Mouse (Mus musculus) limb, embryonic 14.5 days (tissue): ENCODE results near the gene Npr3. TPM values are rescaled to one million over a fixed set of nuclear protein-coding genes. Genes with fewer than 3 reads are reported as not detected.

Experiments
- ATAC-seq: fragments of 200-750 bp; cut with Nextera tagmentation; 2 replicates; pipeline ENCODE4 v1.8.0; 2017; ENCODE audit warnings: low read depth, moderate number of reproducible peaks, moderate TSS enrichment; ENCODE audit not compliant: low FRiP score
- DNase-seq: peaks from one replicate; pipeline ENCODE4 v3.0.0-alpha.2; 2015; ENCODE audit warnings: low spot score
- H3K27ac ChIP-seq: fragments of 300-500 bp; sonication (generic); replicated peaks from 2 replicates; pipeline ENCODE4 v1.5.1; 2014; ENCODE audit warnings: low read depth, mild to moderate bottlenecking, low read length, moderate library complexity, mixed read lengths
- H3K27me3 ChIP-seq: fragments of 300-500 bp; sonication (generic); 2 replicates; pipeline ENCODE4 v1.6.1; 2014; ENCODE audit warnings: low read length, mixed read lengths; ENCODE audit not compliant: control insufficient read depth, insufficient read depth
- H3K36me3 ChIP-seq: fragments of 300-500 bp; sonication (generic); 2 replicates; pipeline ENCODE4 v1.6.1; 2014; ENCODE audit warnings: mild to moderate bottlenecking, low read length, moderate library complexity, mixed read lengths; ENCODE audit not compliant: control insufficient read depth, insufficient read depth
- H3K4me1 ChIP-seq: fragments of 300-500 bp; sonication (generic); 2 replicates; pipeline ENCODE4 v1.6.1; 2014; ENCODE audit warnings: antibody characterized with exemption, low read length, mixed read lengths; ENCODE audit not compliant: control insufficient read depth, insufficient read depth
- H3K4me2 ChIP-seq: fragments of 300-500 bp; sonication (generic); replicated peaks from 2 replicates; pipeline ENCODE4 v1.6.1; 2014; ENCODE audit warnings: low read depth, mild to moderate bottlenecking, low read length, moderate library complexity; ENCODE audit not compliant: severe bottlenecking
- H3K4me3 ChIP-seq: fragments of 300-500 bp; sonication (generic); replicated peaks from 2 replicates; pipeline ENCODE4 v1.5.1; 2014; ENCODE audit warnings: low read length
- H3K9ac ChIP-seq: fragments of 300-500 bp; sonication (generic); 2 replicates; pipeline ENCODE4 v1.6.1; 2014; ENCODE audit warnings: mild to moderate bottlenecking, low read depth, low read length, moderate library complexity; ENCODE audit not compliant: severe bottlenecking
- H3K9me3 ChIP-seq: fragments of 300-500 bp; sonication (generic); 2 replicates; pipeline ENCODE4 v1.6.1; 2016; ENCODE audit warnings: low read length; ENCODE audit not compliant: control insufficient read depth
- POLR2A ChIP-seq: fragments of 200-500 bp; IDR thresholded peaks from 2 replicates; pipeline ENCODE4 v1.8.0; 2012; ENCODE audit warnings: inconsistent platforms, mild to moderate bottlenecking, moderate library complexity, borderline replicate concordance; ENCODE audit not compliant: insufficient read depth, insufficient read length; ENCODE audit errors: extremely low read depth
- WGBS: fragments of 180-500 bp; shearing (Covaris S2); extraction: QIAGEN DNeasy Blood & Tissue Kit; methylation state at CpG from one replicate; pipeline ENCODE4 v1.1.7; 2014; 5-methylcytosine and 5-hydroxymethylcytosine counted together
- polyA plus RNA-seq, 2 experiments: library from polyadenylated mRNA; depleted of rRNA in 1 of 2; stranded (reverse) in 1 of 2; unstranded in 1 of 2; fragments of >200 nt; fragmentation: Nextera tagmentation in 1 of 2; extraction: Ambion mirVana in 1 of 2; gene quantifications; 2 replicates each; pipeline versions ENCODE4 v1.2.1 to v1.2.3; 2012 to 2014

Npr3 gene
- polyA plus RNA-seq, 2 experiments, result 6.9 to 10.9 TPM

DNA sequence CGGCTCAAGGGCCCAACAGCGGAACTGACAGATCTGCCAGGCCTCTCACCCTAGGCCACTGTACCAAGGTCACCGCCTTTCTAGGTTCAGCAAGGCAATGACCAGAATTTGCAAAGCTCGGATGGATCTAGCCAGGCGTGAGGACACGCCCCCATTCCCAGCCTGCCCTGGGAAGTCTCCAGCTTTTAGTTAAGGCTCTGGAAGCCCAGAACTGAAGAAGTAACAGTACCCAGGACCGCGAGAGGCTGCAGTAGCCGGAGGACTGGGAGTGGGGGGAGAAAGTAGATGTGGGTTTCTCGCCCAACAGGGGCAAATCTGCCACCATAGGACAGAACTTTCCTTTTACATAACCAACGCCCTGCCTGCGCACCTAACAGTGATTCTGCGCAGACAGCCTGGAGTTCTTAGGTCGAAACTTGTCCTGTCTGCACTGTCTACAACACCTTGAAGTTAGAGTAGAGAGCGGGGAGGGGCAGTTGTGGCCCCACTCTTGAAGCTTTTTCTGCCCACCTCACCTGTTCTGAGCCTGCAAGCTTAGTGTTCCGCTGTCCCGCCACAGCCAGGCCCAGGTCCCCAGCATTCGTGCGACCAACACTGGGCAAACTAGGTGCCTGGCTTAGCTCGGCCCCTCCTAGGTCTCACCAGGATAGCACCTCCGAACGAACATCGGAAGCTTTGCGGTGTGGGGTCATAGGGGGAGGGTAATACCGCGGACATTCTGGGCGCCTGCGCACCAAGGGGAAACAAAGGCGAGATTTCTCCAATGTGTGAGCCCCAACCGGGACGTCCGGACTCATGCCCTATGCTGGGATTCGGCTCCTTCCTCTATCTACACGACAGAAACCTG is 3.7 kb downstream of the Npr3 start:
- Histone ChIP-seq H3K9me3 (no peaks in the 10 kb centered on the region), H3K4me3 (peak overlapping the region; percentile 57), H3K27me3 (peaks cover 52% of the 10 kb centered on the region), H3K36me3 (no peaks in the 10 kb centered on the region), H3K9ac (peak overlapping the region; percentile 60), H3K27ac (no peak overlapping the region), H3K4me2 (peak overlapping the region; percentile 92), H3K4me1 (peaks cover 18% of the 10 kb centered on the region)
- DNase-seq (peak; percentile 32), ATAC-seq (no peak)
- TF ChIP-seq POLR2A, result no peak
- 4% methylated on average over 32 of the region's 34 CpGs for WGBS

- no peak overlapping the region for H3K9ac ChIP-seq
- no peak overlapping the region for H3K27ac ChIP-seq
- TF ChIP-seq POLR2A, result no peak
- H3K4me2 ChIP-seq, result no peak overlapping the region
- DNase-seq, result no peak
- no peaks in the 10 kb centered on the region for H3K9me3 ChIP-seq
- H3K4me3 ChIP-seq, result no peak overlapping the region
- H3K4me1 ChIP-seq, result no peaks in the 10 kb centered on the region
- ATAC-seq, result no peak
- no peaks in the 10 kb centered on the region for H3K36me3 ChIP-seq
- H3K27me3 ChIP-seq, result peaks cover 6% of the 10 kb centered on the region; the same call in 1 of the 2 replicates
- 86% methylated on average over 8 of the region's 8 CpGs for WGBS
Measured at GRCm38 (mm10) chr15:11897617-11898016, 9.5 kb downstream of the Npr3 start.

DNA sequence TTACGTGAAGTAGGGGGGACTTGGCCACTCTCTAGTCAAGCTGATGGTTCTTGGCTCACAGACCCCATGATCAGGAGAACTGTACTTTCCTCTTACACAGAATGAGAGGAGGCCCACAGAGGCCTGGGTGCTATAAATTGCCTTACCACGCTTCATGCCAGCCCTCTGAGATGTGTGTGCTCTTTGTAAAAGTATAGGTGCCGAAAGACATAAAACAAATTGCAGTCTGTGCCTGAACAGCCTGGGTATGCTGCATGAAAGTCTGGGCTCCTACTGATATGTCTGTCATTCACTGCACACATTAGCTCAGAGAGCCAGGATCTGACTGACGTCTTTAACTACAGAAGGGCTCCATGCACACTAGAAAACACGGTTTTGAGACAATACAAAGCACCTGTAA is 9.9 kb downstream of the Npr3 start:
- 69% methylated on average over 5 of the region's 5 CpGs for WGBS
- no peak for ATAC-seq
- no peaks in the 10 kb centered on the region for H3K4me1 ChIP-seq
- H3K4me3 ChIP-seq, result no peak overlapping the region
- DNase-seq, result no peak
- peaks cover 1% of the 10 kb centered on the region; the same call in 1 of the 2 replicates for H3K27me3 ChIP-seq
- no peak for TF ChIP-seq POLR2A
- H3K27ac ChIP-seq, result no peak overlapping the region
- no peak overlapping the region for H3K9ac ChIP-seq
- no peaks in the 10 kb centered on the region for H3K36me3 ChIP-seq
- H3K9me3 ChIP-seq, result no peaks in the 10 kb centered on the region
- no peak overlapping the region for H3K4me2 ChIP-seq

- WGBS, result 71% methylated on average over 9 of the region's 9 CpGs
Measured at GRCm38 (mm10) chr15:11893969-11894368, 13.1 kb downstream of the Npr3 start.

DNA sequence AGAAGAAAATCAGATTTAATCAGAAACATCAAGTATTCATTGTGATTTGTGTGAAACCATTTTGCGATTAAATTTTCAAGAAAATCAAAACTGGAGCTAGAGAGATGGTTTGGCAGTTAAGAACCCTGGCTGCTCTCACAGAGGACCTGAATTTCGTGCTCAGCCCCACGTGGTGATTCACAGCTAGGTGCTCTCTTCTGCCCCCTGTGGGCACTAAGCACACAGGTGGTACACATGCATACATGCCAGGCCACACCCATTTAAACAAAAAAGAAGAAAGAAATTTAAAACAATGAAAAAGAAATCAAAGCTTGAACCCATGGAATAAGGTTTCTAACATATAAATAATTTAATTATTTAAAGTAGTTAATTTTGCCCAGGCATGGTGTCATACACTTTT is 15.7 kb downstream of the Npr3 start:
- no peaks in the 10 kb centered on the region for H3K9me3 ChIP-seq
- DNase-seq, result no peak
- no peaks in the 10 kb centered on the region for H3K27me3 ChIP-seq
- no peak for ATAC-seq
- H3K4me1 ChIP-seq, result no peaks in the 10 kb centered on the region
- WGBS, result 64% methylated on average over 3 of the region's 3 CpGs
- no peaks in the 10 kb centered on the region for H3K36me3 ChIP-seq
- no peak overlapping the region for H3K9ac ChIP-seq
- H3K4me2 ChIP-seq, result no peak overlapping the region
- no peak for TF ChIP-seq POLR2A
- no peak overlapping the region for H3K4me3 ChIP-seq
- no peak overlapping the region for H3K27ac ChIP-seq

More at GRCm38 (mm10) chr15:11893969-11894368, 13.1 kb downstream of the Npr3 start:
- Histone ChIP-seq H3K9me3 (no peaks in the 10 kb centered on the region), H3K4me3 (no peak overlapping the region), H3K4me2 (no peak overlapping the region), H3K27ac (no peak overlapping the region), H3K27me3 (no peaks in the 10 kb centered on the region), H3K4me1 (no peaks in the 10 kb centered on the region), H3K36me3 (no peaks in the 10 kb centered on the region), H3K9ac (no peak overlapping the region)
- no peak for TF ChIP-seq POLR2A
- ATAC-seq (no peak), DNase-seq (no peak)
